Mouse (Mus musculus): ENCODE results near the gene Dusp10.

The Dusp10 gene

DNA sequence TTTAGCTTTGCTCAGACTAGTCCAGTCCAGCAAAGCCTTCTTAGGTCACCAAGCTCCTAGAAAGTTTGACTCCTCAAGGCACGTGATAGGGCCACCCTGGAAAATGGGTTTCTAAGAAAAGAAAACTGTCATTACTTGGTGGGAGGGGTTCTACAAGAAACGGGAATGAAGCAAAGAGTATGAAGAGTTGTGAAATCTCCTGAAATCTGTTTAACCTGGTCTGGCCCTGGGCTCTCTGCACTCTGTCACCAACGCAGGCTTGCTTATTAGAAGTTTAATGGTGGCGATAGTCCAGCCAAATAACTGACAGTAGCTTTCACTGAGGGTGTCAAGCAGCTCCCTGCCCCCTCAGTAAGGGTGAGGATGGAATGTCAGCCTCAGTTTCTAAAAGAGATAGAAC is 40.0 kb downstream of the Dusp10 start:
- intact Hi-C loops (cut with DNase I), result no loop called here

DNA sequence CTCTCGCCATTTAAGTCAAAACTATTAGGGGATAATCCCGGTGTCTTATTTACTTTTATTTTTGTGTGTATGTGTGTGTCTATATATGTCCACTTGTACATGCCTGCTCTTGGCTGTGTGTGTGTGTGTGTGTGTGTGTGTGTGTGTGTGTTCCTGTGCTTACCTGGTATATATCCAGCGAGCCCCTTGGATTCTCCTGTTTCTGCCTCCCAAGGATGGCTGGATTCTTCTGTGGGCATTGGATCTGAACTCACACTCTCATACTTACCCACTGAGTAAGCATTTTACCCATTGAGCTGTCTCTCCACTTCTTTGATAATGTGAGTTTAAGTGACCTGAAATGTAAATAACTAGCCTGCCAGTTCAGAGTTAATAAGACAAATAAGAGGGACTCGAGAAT is 40.6 kb downstream of the Dusp10 start:
- intact Hi-C loops (cut with DNase I), result no loop called here

DNA sequence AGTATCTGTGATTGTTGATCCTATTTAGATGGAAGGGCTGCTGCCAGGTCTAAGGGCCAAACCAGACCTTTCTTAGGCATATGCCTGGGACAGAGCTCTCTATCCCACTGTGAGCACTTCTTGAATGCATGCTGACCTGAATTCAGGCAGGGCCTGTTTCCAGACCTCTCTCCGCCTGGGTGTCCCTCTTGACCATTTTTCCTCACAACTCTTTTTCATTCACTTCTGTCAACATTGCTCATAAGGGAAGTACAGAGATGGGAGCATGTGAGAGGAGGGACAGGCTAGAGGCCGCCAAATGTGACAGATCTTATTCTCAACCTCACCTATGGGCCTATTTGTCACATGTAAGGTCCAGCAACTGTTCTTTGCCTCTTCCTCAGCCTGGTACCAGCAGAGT is 41.1 kb downstream of the Dusp10 start:
- intact Hi-C loops (cut with DNase I), result no loop called here

DNA sequence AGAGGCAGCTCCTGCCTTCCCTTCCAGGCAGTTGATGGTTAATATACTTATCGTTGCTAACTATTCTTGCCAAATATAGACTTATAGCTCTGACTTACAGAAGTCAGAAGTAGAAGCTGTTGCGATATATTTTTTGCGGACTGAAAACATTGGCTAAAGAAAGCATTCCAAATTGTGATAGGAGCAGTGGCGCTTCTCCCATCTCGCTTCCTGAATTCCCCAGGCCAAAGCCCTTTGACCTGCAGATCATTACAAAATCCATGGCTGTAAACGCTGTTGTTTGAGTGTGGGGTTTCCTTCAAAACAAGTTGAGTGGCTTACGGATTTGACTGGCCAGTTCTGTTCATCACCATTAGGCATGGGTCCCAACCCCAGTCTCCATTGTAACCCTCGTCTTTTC is 45.1 kb downstream of the Dusp10 start:
- intact Hi-C loops (cut with DNase I), result no loop called here

DNA sequence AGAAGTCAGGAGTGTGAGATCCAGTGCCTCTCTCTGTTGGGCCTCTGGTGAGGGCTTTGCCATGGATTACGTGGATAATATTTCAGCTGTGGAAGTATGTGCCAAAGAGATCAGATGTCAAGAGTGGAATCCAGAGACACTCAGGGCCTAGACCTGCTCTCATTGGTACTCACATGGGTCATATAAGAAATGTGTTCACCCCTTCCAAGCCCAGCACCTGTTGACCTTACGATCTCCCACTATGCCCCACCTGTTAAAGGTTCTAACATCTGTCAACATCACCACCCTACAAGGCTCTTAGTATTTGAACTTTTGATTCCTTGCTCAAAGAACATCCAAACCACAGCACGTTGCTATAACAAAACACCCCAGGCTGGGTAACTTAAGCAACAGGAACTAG is 46.7 kb downstream of the Dusp10 start:
- intact Hi-C loops (cut with DNase I), result no loop called here

DNA sequence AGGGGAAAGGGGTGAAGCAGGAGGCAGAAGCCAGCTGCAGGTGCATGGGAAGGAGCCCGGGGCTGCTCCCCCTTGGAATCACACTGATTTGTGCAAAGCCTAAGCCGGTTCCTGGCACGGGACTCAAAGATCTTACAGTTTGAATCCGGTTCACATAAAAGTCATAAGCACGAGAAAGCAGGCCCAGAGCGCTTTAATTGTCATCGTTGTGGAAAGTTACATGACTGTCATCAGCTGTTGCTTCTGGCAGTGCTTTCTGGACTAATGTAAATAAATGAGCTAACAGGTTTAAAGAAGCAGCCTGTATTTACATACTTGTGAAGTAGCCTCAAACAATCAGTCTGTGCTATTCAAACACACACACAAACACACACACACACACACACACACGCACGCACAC is 47.3 kb downstream of the Dusp10 start:
- intact Hi-C loops (cut with DNase I), result no loop called here

DNA sequence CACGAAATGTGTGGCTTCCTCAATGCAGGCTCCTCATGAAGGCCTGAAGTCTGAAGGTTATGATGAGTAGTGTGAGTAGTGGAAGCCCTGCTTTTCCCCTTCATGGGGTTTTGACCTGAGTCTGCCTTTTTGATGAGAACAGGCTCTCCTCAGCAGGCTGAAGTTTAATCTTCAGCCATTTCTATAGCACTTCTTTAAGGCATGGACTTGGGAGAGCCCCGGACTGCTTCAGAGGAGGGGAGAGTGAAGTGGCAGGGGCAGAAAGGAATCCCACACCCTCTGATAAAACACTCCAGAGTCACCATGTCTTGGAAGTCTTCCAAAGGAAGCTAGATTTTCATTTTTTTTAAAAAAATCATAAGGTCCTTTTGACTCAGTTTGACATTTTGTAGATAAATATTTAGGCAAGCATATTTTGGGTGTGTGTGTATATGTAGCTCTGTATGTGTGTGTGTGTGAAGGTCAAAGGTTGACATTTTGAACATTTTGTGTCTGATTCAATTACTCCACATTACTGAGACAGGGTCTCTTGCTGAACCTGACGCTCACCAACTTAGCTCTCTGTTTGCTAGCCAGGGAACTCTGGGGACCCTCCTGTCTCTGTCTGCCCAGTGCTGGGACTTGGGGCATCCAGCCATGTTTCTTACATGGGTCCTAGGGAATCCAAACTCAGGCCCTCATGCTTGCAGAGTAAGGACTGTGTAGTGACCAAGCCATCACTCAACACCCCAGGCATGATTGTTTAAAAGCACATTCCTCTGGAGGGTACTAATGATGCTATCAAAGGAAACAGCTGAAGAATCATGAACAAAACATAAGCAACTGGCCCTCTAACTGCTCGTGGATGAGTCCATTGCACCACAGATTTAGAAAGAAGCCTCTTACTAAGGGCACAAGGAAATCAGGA is 48.0 kb downstream of the Dusp10 start:
- intact Hi-C loops (cut with DNase I), result no loop called here

DNA sequence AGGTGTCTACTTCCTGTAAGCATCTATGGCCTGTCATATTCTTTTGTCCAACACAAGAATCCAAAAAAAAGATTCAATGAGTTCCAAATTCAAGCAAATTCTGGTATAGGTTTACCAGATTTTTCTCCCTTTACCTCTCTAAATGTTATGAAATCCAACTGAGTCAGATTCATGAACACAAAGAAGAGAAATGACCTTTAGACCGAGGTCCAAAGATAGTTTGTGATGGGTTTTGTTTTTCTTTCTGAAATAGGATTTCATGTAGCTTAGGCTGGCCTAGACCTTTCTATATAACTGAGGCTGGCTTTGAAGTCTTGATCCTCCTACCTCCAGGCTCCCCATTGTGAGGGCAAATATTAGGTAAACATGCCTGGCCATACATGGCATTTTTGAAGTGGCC is 48.8 kb downstream of the Dusp10 start:
- intact Hi-C loops (cut with DNase I), result no loop called here

DNA sequence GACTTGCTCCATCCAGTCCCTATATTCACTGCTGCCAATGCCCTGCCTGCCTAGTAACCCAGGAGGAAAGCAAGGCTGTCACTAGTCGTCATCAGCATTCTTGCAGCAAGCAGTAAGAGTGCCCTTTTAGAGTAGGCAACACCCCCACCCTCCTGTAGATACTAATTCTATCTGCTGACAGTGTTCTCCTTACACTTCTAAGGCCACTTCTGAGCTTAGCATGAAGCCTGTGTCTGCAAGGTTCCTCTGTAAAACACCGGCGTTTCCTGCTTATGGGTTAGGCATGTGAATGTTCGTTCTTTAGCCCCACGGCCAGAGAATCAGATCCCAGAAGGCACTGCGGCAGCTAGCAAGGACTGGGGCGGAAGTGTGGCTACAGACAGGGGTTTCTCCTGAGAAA is 51.2 kb downstream of the Dusp10 start:
- intact Hi-C loops (cut with DNase I), result no loop called here

DNA sequence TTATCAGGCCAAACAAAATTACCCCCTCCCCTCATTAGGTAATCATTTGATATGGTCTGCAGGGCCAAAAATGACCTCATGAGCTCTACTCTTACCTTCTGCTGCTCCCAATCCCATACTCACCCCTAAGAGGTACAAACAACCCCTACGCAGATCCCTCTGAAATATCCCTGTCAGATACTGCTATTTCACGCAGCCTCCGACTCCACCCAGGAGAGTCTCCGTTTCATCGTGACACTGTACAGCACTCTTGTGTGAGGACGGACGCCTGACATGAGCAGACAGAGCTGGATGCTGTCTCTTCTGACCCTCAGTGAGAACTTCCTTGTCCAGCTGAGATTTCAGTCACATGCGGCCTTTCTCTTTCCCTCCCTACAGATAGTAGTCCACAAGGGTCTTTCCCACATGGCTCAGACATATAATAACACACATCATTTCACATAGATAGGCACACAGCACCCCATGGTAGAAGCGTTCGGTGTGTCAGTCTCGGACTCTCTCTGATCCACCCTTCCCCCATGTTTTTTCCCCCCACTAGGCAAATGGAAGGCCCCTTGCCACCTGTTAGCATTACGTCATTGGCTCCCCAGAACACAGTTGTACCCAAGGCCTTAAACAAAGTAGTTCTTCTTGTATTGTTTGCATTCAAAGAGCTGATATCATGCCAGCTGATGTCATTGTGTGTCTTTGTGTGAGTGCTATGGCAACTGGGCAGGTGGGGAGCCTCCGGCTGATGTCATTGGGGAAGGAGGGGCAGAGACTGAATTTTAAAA is 52.7 kb downstream of the Dusp10 start:
- intact Hi-C loops (cut with DNase I), result no loop called here

DNA sequence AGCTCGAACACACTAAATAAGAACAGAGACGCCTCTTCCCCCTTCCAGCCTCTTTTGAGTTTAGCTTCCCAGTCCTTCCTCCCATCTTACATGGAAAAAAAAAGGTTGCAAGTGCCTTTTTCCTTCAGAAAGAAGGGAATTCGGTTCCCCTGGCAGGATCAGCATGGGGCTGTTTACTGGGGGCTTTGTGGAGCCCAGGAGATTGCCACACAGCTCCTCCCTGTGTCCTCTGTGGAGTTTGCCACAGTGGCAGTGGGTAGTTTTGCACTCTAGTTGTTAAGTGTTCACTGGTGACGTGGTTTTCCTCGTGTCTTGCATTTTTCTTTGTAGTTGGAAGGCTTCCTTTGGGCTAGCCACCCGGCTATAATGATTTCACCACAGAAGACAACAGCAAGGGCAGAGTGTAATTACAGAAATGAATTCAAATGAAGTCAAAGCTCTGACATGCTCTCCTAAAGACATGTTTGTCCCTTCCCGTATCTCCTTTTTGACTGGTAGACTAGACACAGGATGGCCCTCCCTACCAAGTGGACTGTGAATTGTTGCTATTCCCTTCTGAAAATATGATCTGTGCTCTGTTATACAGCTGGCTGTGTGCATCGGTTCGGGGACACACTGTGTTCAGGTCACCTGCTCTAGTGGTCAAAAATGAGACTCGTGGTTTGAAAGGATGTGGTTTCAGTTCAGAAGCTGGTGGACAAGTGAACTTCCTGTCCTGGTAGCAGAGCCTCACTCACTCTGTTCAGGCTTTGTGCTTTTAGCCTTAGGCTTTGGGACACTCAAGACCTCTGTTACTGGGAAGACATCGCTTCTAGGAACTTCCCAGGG is 53.6 kb downstream of the Dusp10 start:
- intact Hi-C loops (cut with DNase I), result no loop called here

DNA sequence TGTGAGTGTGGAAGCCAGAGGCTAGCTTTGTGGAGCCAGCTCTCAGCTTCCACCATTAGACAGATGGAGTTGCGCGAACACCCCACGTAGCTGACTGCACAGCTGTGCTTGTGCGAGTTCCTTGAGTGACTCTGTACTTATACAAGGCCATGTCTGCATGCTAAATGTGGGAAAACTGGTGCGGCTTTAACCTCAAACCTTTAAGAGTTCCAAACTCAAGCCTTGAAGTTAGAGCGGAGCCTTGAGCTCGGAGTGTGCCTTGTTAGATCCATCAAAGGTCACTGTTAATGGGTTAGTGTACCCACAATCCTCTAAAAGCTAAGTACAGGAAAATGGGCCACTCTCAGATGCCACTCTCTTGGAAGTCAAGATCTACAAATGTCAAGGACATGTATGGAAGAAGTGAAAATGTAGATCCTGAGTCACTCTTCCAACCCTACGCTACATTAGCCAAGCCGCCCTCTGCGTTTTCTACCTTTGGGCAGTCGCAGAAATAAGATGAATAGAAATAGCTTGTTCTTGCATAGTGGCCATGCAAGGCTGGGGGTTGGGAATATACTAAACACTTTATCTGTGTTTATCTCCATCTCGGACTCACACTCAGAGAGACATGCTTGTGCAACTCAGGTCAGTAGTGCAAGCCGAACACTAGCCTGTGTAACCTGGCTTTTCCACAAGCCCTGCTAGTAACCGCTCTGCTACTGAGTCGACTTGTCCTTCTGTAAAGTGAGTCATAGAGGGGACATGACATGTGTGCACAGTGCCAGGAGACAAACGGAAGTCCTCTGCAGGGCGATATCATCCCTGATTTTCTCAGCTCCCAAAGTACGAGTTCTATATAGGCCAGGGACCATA is 54.8 kb downstream of the Dusp10 start:
- intact Hi-C loops (cut with DNase I), result no loop called here

DNA sequence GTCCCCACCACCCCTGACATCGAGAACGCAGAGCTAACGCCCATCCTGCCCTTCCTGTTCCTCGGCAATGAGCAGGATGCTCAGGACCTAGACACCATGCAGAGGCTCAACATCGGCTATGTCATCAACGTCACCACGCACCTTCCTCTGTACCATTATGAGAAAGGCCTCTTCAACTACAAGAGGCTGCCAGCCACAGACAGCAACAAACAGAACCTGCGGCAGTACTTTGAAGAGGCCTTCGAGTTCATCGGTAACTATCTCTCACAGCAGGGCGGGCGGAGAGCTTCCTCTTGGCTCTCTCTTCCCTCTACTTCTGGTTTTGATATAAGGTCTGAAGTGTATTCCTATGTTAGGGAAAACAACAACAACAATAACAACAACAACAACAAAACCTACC is 55.9 kb downstream of the Dusp10 start:
- intact Hi-C loops (cut with DNase I), result no loop called here

DNA sequence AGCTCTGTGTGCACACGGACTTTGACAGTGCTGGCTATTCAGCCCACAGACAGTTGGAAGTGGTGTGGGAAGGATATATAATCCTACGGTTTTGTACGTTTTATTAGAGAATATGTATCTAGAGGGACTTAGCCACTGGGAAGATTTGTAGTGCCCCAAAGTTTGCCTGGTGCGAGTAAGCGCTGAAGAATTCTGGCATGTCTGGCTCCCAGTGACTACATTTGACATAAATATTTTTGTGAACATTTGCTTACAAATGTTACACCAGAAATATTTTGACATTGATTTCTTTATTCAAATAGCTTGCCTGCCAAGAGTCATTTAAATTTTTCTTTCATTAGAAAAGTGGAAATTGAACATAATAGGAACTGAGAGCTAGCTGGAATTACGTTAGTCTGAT is 63.0 kb downstream of the Dusp10 start:
- intact Hi-C loops (cut with DNase I), result no loop called here

DNA sequence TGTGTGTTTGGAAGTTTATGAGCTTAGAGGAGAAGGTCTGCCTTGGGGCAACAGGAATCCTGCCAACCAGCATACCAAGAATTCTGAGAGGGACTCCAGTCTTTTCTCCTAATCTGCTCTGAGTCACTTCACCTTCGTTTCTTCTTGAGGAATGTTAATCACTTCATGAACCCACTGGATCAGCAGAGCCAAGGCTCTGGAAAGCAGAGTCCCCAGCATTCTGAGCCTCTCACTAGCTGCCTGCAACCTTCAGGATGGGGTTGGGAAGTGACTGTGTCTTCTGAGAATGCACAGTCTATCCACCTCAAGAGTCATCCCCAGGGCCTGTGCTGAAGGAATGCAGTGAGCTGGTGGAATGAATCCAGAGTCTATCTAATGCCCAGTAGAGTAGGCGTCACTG is 63.7 kb downstream of the Dusp10 start:
- intact Hi-C loops (cut with DNase I), result no loop called here

DNA sequence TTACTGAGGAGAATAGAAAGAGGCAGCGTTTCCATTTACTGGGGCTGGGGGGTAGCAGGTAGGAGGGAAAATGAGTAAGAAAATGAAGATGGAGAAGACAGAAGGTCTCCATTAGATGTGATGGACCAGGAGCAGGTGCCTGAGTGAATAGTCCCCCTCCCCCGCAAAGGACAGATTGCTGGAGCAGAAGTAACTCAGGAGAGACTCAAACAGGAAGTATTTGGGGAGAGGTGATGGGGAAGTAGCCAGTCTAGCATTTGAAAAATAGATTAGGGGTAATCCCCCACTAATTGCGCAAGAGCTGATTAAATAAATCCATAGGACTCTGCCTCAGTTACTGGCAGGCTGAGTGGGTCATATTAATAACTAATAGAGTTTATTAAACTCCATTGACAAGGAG is 66.2 kb downstream of the Dusp10 start:
- intact Hi-C loops (cut with DNase I), result no loop called here

DNA sequence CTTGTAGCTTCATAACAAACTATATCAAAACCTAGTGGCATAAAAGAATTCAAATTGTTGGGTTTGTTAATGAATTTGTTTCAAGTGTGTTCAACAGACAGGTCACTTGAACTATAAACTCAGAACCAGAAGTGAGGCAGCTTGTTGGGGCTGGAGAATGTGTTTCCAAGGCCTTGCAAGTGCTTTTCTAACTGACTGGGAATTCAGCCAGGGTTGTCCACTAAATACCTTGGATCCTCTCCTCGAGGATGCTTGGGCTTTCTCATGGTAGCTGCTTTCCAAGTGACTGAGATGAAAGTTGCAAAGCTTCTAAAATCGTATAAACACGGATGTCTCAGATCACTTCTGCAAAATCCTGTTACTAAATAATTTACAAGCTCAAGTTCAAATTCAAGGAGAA is 69.6 kb downstream of the Dusp10 start:
- intact Hi-C loops (cut with DNase I), result loop anchor here (5.0 kb wide), 1 partner anchor 45 kb away; no protein-coding TSS in a partner anchor

DNA sequence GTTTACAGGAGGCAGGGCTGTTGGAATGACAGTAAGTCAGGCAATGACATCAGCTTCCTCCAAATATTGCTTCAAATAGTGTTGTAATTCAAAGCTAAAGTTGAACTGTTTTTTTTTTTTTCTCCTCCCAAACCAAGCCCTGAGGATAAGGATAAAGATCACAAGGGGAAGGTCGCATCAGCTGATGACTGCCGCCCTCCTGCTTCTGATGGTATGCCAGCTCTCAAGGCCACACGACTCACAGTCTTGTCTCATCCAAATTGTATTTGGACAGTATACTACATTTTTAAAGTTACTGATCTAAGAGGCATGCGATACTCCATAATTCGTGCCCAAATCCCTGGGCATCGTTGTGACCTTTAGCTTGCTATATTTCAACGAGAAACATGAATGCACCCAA is 70.1 kb downstream of the Dusp10 start:
- intact Hi-C loops (cut with DNase I), result loop anchor here (5.0 kb wide), 1 partner anchor 46 kb away; no protein-coding TSS in a partner anchor

DNA sequence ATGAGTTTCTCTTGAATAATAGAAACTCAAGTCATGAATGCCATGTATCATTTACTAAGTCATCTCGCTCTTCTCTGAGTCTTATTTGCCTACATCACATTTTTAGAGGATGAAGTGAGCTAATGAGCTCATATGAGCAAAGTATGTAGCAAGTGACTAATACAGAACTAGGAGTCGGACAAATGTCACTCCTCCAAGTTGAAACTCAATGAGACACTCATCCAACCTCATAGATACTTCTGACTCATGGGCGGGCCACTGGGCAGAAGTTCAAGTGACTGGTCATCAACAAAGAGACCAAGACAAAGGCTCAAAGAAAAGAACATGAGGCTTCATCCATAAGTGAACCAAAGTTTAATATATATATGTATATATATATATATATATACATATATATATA is 71.9 kb downstream of the Dusp10 start:
- intact Hi-C loops (cut with DNase I), result loop anchor here (5.0 kb wide), 2 partner anchors 48 to 82 kb away; no protein-coding TSS in a partner anchor

DNA sequence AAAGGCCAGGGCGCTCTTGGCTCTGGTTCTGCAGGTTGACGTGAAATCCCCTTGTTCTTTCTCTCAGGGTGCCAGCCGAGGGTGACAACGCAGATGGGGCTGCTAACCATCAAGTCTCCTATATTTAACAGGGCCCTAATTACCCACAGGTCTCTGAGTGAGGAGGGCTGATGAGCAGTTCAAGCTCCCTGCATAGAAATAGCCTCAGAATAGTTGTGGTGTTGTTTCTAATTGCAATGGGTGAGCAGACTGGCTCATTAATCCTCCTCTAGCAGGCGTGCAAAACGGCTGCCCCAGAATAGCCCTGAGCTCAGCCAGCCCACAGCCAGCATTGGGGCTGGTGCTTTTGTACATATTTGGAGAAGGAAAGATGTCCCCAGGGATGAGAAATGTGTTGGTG is 77.4 kb downstream of the Dusp10 start:
- intact Hi-C loops (cut with DNase I), result no loop called here

DNA sequence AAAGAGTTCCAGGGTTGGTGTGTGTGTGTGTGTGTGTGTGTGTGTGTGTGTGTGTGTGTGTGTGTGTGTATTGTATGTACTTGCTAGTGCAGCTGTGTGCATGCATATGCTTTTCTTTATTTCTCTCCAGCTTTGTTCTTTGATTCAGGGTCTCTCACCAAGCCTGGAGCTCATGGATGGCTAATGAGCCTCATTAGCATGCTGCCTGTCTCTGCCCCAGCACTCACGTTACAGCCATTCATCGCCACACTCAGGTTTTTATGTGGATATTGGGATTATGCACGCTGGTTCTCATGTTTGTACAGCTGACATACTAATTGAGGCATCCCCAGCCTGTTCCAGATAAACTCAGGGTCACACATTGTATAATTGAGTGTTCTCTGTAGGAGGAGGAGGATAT is 81.8 kb downstream of the Dusp10 start:
- intact Hi-C loops (cut with DNase I), result no loop called here

Data from adrenal gland (tissue).